Mouse (Mus musculus) C2C12 (cell line): ENCODE measurements at regions not wholly inside any gene's neighbourhood (a gene's known extent, or its start where the extent isn't known, plus 50 kb on each side); places are given as distances from the start of the nearest gene placed in this dataset.

ENCODE experiments used
- CEBPB ChIP-seq: IDR thresholded peaks from one replicate; pipeline ENCODE4 v1.6.1; 2011; ENCODE audit warnings: low read depth, mild to moderate bottlenecking, control low read depth, moderate library complexity
- CTCF ChIP-seq: IDR thresholded peaks from one replicate; pipeline ENCODE4 v1.5.1; 2011; ENCODE audit not compliant: control insufficient read depth, insufficient read depth, insufficient read length
- USF1 ChIP-seq: IDR thresholded peaks from one replicate; pipeline ENCODE4 v1.6.1; 2011; ENCODE audit warnings: low read depth, mild to moderate bottlenecking, control low read depth, moderate library complexity

DNA sequence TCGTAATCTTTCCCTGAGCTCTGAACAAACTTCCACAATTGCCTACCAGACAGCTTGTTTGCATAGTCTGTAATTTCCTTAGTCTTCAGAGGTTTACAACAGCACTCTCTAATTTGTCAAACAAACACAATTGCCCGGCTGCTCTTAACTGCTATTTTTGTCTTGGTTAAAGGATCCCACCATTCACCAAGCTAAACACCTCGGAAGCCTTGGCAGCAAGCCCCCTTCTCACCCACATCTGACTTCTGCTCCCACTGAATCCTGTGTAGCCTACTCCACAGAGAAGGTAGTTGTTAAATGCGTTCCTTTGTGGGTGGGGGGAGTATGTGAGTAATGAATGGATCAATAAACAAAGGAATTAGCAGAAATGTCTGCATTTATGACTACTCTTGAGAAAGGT is 59.8 kb upstream of the Rspo3 start:
- TF ChIP-seq CTCF (no peak), USF1 (no peak), CEBPB (no peak)
